Mouse (Mus musculus) forebrain, embryonic 15.5 days (tissue): Measurements from ENCODE around the gene 1700066M21Rik. TPM values are rescaled to one million over a fixed set of nuclear protein-coding genes. Genes with fewer than 3 reads are reported as not detected.

ENCODE experiments used
- ATAC-seq: fragments of 200-750 bp; cut with Nextera tagmentation; replicated peaks from 2 replicates; pipeline ENCODE4 v1.8.0; 2017; ENCODE audit warnings: mild to moderate bottlenecking, moderate TSS enrichment, moderate library complexity
- H3K27ac ChIP-seq: fragments of 300-500 bp; sonication (generic); replicated peaks from 2 replicates; pipeline ENCODE4 v1.5.1; 2015; ENCODE audit warnings: mild to moderate bottlenecking, inconsistent platforms
- H3K27me3 ChIP-seq: fragments of 300-500 bp; sonication (generic); 2 replicates; pipeline ENCODE4 v1.6.1; 2015; ENCODE audit warnings: inconsistent platforms
- H3K36me3 ChIP-seq: fragments of 300-500 bp; sonication (generic); 2 replicates; pipeline ENCODE4 v1.6.1; 2015; ENCODE audit warnings: mild to moderate bottlenecking, inconsistent platforms
- H3K4me1 ChIP-seq: fragments of 300-500 bp; sonication (generic); 2 replicates; pipeline ENCODE4 v1.6.1; 2015; ENCODE audit warnings: inconsistent platforms
- H3K4me2 ChIP-seq: fragments of 300-500 bp; sonication (generic); replicated peaks from 2 replicates; pipeline ENCODE4 v1.6.1; 2015; ENCODE audit warnings: mild to moderate bottlenecking, inconsistent platforms
- H3K4me3 ChIP-seq: fragments of 300-500 bp; sonication (generic); 2 replicates; pipeline ENCODE4 v1.5.1; 2015; ENCODE audit warnings: mild to moderate bottlenecking, inconsistent platforms
- H3K9ac ChIP-seq: fragments of 300-500 bp; sonication (generic); replicated peaks from 2 replicates; pipeline ENCODE4 v1.6.1; 2015; ENCODE audit warnings: mild to moderate bottlenecking, inconsistent platforms
- H3K9me3 ChIP-seq: fragments of 300-500 bp; sonication (generic); 2 replicates; pipeline ENCODE4 v1.6.1; 2016; ENCODE audit warnings: inconsistent platforms
- WGBS: fragments of 180-500 bp; shearing (Covaris S2); methylation state at CpG from one replicate; pipeline ENCODE4 v1.1.7; 2015; ENCODE audit warnings: mixed read lengths; 5-methylcytosine and 5-hydroxymethylcytosine counted together
- polyA plus RNA-seq: library from polyadenylated mRNA; unstranded; fragments of >200 nt; fragmentation: Nextera tagmentation; extraction: Ambion mirVana; gene quantifications from 2 replicates; pipeline ENCODE4 v1.2.1, GENCODE M21; 2015

Gene 1700066M21Rik
- polyA plus RNA-seq, 1 experiment from 2014 or later = 34.1 TPM

GRCm38 (mm10) chr1:57400877-57401276 is 23.5 kb downstream of the 1700066M21Rik start:
- H3K27me3 ChIP-seq = no peaks in the 10 kb centered on the region
- peaks cover 15% of the 10 kb centered on the region for H3K36me3 ChIP-seq
- no peak overlapping the region for H3K4me2 ChIP-seq
- no peak for ATAC-seq
- H3K27ac ChIP-seq = no peak overlapping the region
- H3K9me3 ChIP-seq = no peaks in the 10 kb centered on the region
- peaks cover 13% of the 10 kb centered on the region for H3K4me1 ChIP-seq
- no peak overlapping the region for H3K4me3 ChIP-seq
- 94% methylated on average over 2 of the region's 2 CpGs for WGBS
- no peak overlapping the region for H3K9ac ChIP-seq

DNA sequence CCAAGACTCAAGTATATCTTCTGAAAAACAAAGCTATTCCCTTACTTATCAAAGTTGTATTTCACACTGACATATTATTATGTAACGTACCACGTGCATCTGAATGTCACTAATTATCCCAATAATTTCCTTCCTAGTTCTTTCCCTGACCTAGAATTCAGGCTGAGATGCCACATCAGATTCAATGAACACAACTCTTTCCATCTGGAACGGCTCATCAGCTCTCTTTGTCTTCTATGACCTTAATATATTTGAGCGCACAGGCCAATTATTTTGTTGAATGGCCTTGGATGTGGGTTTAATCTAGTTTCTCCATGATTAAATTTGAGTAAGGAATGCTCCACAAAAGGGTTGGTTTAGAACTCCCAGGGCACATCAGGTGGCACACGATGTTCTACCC is 24.7 kb downstream of the 1700066M21Rik start:
- H3K9me3 ChIP-seq = no peaks in the 10 kb centered on the region
- H3K27ac ChIP-seq = no peak overlapping the region
- no peak overlapping the region for H3K4me2 ChIP-seq
- ATAC-seq = no peak
- no peak overlapping the region for H3K4me3 ChIP-seq
- 80% methylated on average over 5 of the region's 5 CpGs for WGBS
- peaks cover 6% of the 10 kb centered on the region for H3K36me3 ChIP-seq
- H3K9ac ChIP-seq = no peak overlapping the region
- H3K27me3 ChIP-seq = no peaks in the 10 kb centered on the region
- peaks cover 14% of the 10 kb centered on the region for H3K4me1 ChIP-seq

DNA sequence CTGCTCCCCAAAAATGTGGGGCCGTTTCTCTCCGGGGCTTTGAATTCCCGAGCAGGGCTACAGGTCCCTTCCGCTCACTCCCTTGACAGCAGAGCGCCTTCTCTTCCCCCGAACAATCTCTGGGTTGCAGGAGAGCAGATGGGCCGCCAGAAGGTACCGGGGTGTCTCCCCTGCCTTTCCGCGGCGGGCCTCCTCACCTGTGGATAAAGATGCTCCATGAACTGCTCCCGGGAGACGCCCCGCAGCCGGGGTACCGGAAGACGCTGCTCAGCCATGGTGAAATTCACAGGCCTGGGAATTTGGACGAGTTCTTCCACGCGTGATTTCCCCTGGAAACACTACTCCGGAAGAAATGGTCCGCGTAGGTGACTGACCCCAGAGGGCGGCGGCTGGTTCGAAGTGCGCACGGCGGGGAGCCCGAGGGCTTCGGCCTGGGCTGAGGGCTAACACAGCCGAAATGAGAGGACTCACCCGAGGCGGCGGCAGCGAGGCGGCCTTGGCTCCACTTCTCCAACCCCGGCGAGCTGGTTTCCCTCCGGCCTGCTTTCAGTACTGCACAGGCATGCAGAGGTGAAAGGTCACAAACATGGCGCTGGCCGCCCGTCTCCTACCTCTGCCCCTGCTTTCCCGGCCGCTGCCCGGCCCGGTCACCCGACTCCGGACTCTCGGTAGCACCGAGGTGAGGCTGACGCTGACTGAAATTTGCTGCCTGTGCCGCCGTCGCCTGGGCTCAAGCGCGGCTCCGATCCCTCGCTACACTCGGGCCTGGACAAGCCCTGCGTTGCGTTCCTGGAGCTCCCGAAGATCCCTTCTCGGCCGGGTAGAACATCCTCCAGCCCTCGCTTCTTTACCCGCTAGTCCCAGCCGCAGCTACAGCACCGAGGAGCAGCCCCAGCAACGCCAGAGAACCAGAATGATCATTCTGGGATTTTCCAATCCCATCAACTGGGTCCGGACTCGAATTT is 29.0 kb downstream of the 1700066M21Rik start, which contains the start of the genes Maip1 and Tyw5:
Gene Maip1, plus strand, starts transcription at position 142 of the 965 bp plus-strand sequence.
Gene Tyw5, minus strand, starts transcription at position 915 of the 965 bp plus-strand sequence.
- Histone ChIP-seq H3K27me3 (no peaks in the 10 kb centered on the region), H3K27ac (peak within 1 kb of the TSS; percentile 94), H3K4me2 (peak within 1 kb of the TSS; percentile 73), H3K36me3 (no peaks in the 10 kb centered on the region), H3K9ac (peak within 1 kb of the TSS; percentile 90), H3K4me1 (peaks cover 35% of the 10 kb centered on the region), H3K4me3 (peak within 1 kb of the TSS; percentile 88), H3K9me3 (no peaks in the 10 kb centered on the region)
- WGBS = under 1% methylated on average over 72 of the region's 72 CpGs
- peak; percentile 92 for ATAC-seq

DNA sequence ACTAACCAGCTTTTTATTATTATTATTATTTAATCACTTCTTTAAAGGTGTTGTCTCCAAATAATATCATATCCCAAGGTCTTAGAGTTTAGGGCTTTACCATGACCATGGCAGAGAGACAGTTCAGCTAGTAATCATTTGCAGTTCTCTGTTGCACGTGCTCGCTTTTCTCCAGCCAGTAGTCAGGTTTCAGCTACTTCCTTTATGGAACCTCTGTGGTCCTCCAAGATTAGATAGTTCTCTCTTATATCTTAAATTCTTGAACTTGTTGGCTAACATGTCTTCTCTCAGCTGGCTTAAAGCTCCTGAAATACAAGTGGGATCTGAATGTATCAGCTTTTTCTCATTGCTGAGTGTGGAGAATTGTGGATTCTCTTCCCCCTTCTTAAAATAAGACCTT is 31.6 kb downstream of the 1700066M21Rik start:
- no peak overlapping the region for H3K27ac ChIP-seq
- H3K27me3 ChIP-seq = no peaks in the 10 kb centered on the region
- no peak for ATAC-seq
- no peak overlapping the region; the same call in 1 of the 2 replicates for H3K4me2 ChIP-seq
- H3K4me1 ChIP-seq = peaks cover 35% of the 10 kb centered on the region
- H3K4me3 ChIP-seq = no peak overlapping the region
- peaks cover 23% of the 10 kb centered on the region for H3K36me3 ChIP-seq
- H3K9me3 ChIP-seq = no peaks in the 10 kb centered on the region
- 95% methylated on average over 2 of the region's 2 CpGs for WGBS
- no peak overlapping the region for H3K9ac ChIP-seq

GRCm38 (mm10) chr1:57413397-57413796 is 36.0 kb downstream of the 1700066M21Rik start:
- Histone ChIP-seq H3K9me3 (no peaks in the 10 kb centered on the region), H3K9ac (no peak overlapping the region), H3K27ac (no peak overlapping the region), H3K36me3 (peaks cover 47% of the 10 kb centered on the region), H3K4me2 (no peak overlapping the region), H3K4me3 (no peak overlapping the region), H3K27me3 (no peaks in the 10 kb centered on the region), H3K4me1 (peaks cover 9% of the 10 kb centered on the region)
- 90% methylated on average over 2 of the region's 2 CpGs for WGBS
- ATAC-seq = no peak

GRCm38 (mm10) chr1:57423696-57424095 is 46.3 kb downstream of the 1700066M21Rik start:
- Histone ChIP-seq H3K36me3 (no peaks in the 10 kb centered on the region), H3K4me1 (peaks cover 6% of the 10 kb centered on the region), H3K9ac (no peak overlapping the region), H3K27me3 (no peaks in the 10 kb centered on the region), H3K4me2 (no peak overlapping the region), H3K9me3 (no peaks in the 10 kb centered on the region), H3K4me3 (no peak overlapping the region), H3K27ac (no peak overlapping the region)
- 3% methylated on average over 1 of the region's 1 CpGs for WGBS
- peak; percentile 57; the same call in 1 of the 2 replicates for ATAC-seq

DNA sequence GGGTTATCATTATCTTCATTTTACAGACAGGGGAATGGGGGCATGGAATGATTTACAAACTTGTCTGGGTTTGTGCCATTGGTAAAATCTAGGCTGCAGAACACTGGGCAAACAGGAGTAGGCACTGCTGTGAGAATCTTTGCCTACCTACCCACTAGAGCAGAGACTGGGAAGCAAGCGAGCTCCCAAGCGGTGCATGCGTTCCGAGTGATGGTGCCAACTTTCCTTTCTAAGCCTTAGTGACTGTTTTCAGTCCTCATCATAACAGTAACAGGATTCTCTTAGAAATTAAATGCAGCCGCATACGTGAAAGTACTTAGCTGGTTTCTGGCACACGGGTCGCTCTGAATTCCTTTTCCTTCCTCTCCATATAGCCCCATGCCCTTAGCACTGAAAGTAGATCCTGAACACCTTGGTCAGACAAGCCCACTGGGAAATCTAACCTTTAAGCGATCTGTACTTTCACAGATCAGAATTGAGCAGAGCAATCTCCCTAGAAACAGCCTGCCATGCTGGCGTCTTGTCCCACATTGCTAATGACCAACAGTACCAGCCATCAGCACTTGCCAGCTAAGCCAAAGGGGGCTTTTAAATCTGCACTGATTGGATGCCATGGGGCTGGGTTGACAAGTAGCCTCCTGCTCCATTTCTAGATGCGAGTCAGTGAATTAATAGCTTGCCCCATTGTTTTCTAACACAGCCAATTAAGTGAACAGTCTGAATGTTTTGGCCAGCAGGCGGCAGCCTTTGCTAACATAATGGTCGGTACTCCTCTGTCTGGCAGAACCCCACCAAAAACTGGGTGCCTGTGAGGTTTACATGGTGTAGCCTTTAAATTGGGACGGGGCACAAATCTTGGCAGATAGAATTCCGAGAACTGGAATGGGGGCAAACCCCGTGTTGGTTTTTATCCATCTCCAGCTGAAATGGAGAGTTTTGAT is 51.2 kb downstream of the 1700066M21Rik start:
- H3K36me3 ChIP-seq = no peaks in the 10 kb centered on the region
- no peaks in the 10 kb centered on the region for H3K9me3 ChIP-seq
- H3K4me3 ChIP-seq = peak overlapping the region; percentile 28
- H3K27me3 ChIP-seq = no peaks in the 10 kb centered on the region
- peaks cover 22% of the 10 kb centered on the region for H3K4me1 ChIP-seq
- H3K4me2 ChIP-seq = peak overlapping the region; percentile 40
- H3K9ac ChIP-seq = peak overlapping the region; percentile 50
- ATAC-seq = peak; percentile 93
- WGBS = 28% methylated on average over 16 of the region's 16 CpGs
- peak overlapping the region; percentile 64 for H3K27ac ChIP-seq

- ATAC-seq = peak; percentile 36; the same call in 1 of the 2 replicates
- no peak overlapping the region for H3K4me3 ChIP-seq
- H3K36me3 ChIP-seq = no peaks in the 10 kb centered on the region
- no peaks in the 10 kb centered on the region for H3K27me3 ChIP-seq
- peaks cover 22% of the 10 kb centered on the region for H3K4me1 ChIP-seq
- peak overlapping the region; percentile 6; the same call in 1 of the 2 replicates for H3K9ac ChIP-seq
- H3K4me2 ChIP-seq = peak overlapping the region; percentile 32
- H3K27ac ChIP-seq = peak overlapping the region; percentile 24
- 1% methylated on average over 12 of the region's 12 CpGs for WGBS
- H3K9me3 ChIP-seq = no peaks in the 10 kb centered on the region
Measured at GRCm38 (mm10) chr1:57429786-57430483, 52.5 kb downstream of the 1700066M21Rik start.

- no peak overlapping the region for H3K4me2 ChIP-seq
- peaks cover 34% of the 10 kb centered on the region for H3K4me1 ChIP-seq
- no peaks in the 10 kb centered on the region for H3K9me3 ChIP-seq
- WGBS = 94% methylated on average over 7 of the region's 7 CpGs
- no peaks in the 10 kb centered on the region for H3K27me3 ChIP-seq
- H3K27ac ChIP-seq = no peak overlapping the region
- H3K36me3 ChIP-seq = no peaks in the 10 kb centered on the region
- H3K4me3 ChIP-seq = no peak overlapping the region
- no peak overlapping the region for H3K9ac ChIP-seq
- ATAC-seq = no peak
Measured at GRCm38 (mm10) chr1:57433141-57433540, 55.7 kb downstream of the 1700066M21Rik start.
